Mouse (Mus musculus) myocyte (in vitro differentiated cells): ENCODE measurements around the gene Ptgir.

Experiments used
- CEBPB ChIP-seq: IDR thresholded peaks from 2 replicates; pipeline ENCODE4 v1.6.1; 2011; ENCODE audit warnings: mild to moderate bottlenecking, moderate library complexity; ENCODE audit not compliant: poor library complexity, insufficient read depth, severe bottlenecking
- MYOG ChIP-seq, 3 experiments: IDR thresholded peaks; one replicate each; pipeline ENCODE4 v1.6.1; 2011; ENCODE audit warnings: control low read depth in 2 of 3, low read depth in 2 of 3, mild to moderate bottlenecking in 2 of 3; ENCODE audit not compliant: insufficient read length in 2 of 3, control insufficient read depth in 1 of 3, insufficient read depth in 1 of 3
- POLR2A ChIP-seq: IDR thresholded peaks from one replicate; pipeline ENCODE4 v1.6.1; 2011; ENCODE audit warnings: low read depth, mild to moderate bottlenecking, control low read depth, moderate library complexity; ENCODE audit not compliant: insufficient read length
- SRF ChIP-seq: IDR thresholded peaks from one replicate; pipeline ENCODE4 v1.6.1; 2011; ENCODE audit warnings: low read depth; ENCODE audit not compliant: control insufficient read depth, insufficient read length
- TCF12 ChIP-seq: IDR thresholded peaks from one replicate; pipeline ENCODE4 v1.6.1; 2011; ENCODE audit warnings: mild to moderate bottlenecking, control low read depth; ENCODE audit not compliant: poor library complexity, insufficient read depth, severe bottlenecking
- USF1 ChIP-seq: IDR thresholded peaks from one replicate; pipeline ENCODE4 v1.6.1; 2011; ENCODE audit warnings: low read depth, mild to moderate bottlenecking, control low read depth, moderate library complexity

DNA sequence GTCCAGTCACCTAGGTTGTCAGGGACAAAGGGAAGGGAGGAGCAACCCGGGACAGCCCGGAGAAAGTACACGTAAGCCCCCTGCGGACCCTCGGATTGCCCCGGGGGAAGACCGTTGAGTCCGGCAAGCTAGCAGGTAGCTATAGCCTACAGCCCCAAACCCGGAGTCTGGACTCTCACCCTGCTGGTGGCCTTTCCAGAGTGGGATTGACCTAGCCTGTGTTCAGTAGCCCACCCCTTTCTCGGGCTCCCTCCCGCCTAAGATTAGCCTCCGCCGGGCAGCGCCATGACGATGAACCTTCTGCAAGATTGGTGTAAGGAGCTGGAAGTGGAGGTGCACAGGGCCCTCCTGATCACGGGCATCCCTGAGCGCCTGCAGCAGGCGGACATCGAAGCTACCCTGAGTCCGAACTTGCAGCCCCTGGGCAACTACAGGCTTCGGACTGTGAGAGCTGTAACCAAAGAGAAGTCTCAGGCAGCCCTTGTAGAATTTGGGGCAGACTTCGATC is 38.6 kb downstream of the Ptgir start:
- TF ChIP-seq POLR2A: no peak
- TF ChIP-seq CEBPB: no peak
- no peak for TF ChIP-seq MYOG (IDR thresholded peaks at IDR 0.05; ENCODE audit: control insufficient read depth in 1 of 3, insufficient read depth in 1 of 3, insufficient read length in 2 of 3, low read depth in 2 of 3)
- no peak for TF ChIP-seq USF1
- TF ChIP-seq TCF12: no peak
- no peak for TF ChIP-seq SRF
